Mouse (Mus musculus): ENCODE results near the gene Tbce.
"Not testable (repeated sequence)": the region's sequence is repeated elsewhere in the genome, so short reads cannot be mapped to it uniquely, and the experiment has no call there.

Gene Tbce

GRCm38 (mm10) chr13:14039292-14039965 lies at the start of gene Tbce:
Gene Tbce, minus strand, starts transcription at chr13:14039638.
- peak; percentile 90 to 92 for DNase-seq (ENCODE audit: low spot score in 2 of 2)

GRCm38 (mm10) chr13:14088669-14089068 lies 49.2 kb upstream of the Tbce start:
- peak; percentile 27 to 33 for DNase-seq (ENCODE audit: low spot score in 2 of 2)

- no peak for DNase-seq (ENCODE audit: low spot score in 2 of 2)
These were observed 35.9 kb upstream of the Tbce start for GRCm38 (mm10) chr13:14075326-14075725.

- no peak for DNase-seq (ENCODE audit: low spot score in 2 of 2)
These were observed 34.9 kb upstream of the Tbce start for GRCm38 (mm10) chr13:14074371-14074770.

GRCm38 (mm10) chr13:14069291-14069690 lies 29.9 kb upstream of the Tbce start:
- no peak for DNase-seq (ENCODE audit: low spot score in 2 of 2)

GRCm38 (mm10) chr13:14068035-14068434 lies 28.6 kb upstream of the Tbce start:
- no peak for DNase-seq (ENCODE audit: low spot score in 2 of 2)

GRCm38 (mm10) chr13:14065701-14066100 lies 26.3 kb upstream of the Tbce start:
- no peak for DNase-seq (ENCODE audit: low spot score in 2 of 2)

GRCm38 (mm10) chr13:14065028-14065380 lies 25.6 kb upstream of the Tbce start:
- DNase-seq (ENCODE audit: low spot score in 2 of 2) = no peak

- peak; percentile 18 to 20 for DNase-seq (ENCODE audit: low spot score in 2 of 2)
These were observed 25.0 kb upstream of the Tbce start for GRCm38 (mm10) chr13:14064341-14065027.

- no peak for DNase-seq (ENCODE audit: low spot score in 2 of 2)
These were observed 24.5 kb upstream of the Tbce start for GRCm38 (mm10) chr13:14063942-14064271.

- DNase-seq (ENCODE audit: low spot score in 2 of 2) = peak; percentile 98 to 99
These were observed 23.8 kb upstream of the Tbce start, which contains the start of the genes Arid4b and Ggps1 for GRCm38 (mm10) chr13:14063013-14063941. Gene Arid4b, plus strand, starts transcription at chr13:14063232. Gene Ggps1, minus strand, starts transcription at chr13:14063488.

GRCm38 (mm10) chr13:14062209-14063012 lies 23.0 kb upstream of the Tbce start:
- peak in 1 of 2 experiments; percentile 12 for DNase-seq (ENCODE audit: low spot score in 2 of 2)

GRCm38 (mm10) chr13:14059582-14059981 lies 20.1 kb upstream of the Tbce start:
- no peak for DNase-seq (ENCODE audit: low spot score in 2 of 2)

GRCm38 (mm10) chr13:14056801-14057200 lies 17.4 kb upstream of the Tbce start:
- no peak for DNase-seq (ENCODE audit: low spot score in 2 of 2)

- DNase-seq (ENCODE audit: low spot score in 2 of 2) = no peak
These were observed 10.4 kb upstream of the Tbce start for GRCm38 (mm10) chr13:14049878-14050277.

GRCm38 (mm10) chr13:14044521-14044920 lies 5.1 kb upstream of the Tbce start:
- no peak for DNase-seq (ENCODE audit: low spot score in 2 of 2)

- no peak for DNase-seq (ENCODE audit: low spot score in 2 of 2)
These were observed 4.4 kb upstream of the Tbce start for GRCm38 (mm10) chr13:14043851-14044250.

- DNase-seq (ENCODE audit: low spot score in 2 of 2) = peak in 1 of 2 experiments; percentile 12
These were observed 748 bp upstream of the Tbce start for GRCm38 (mm10) chr13:14040186-14040585.

- DNase-seq (ENCODE audit: low spot score in 2 of 2) = no peak
These were observed 537 bp downstream of the Tbce start for GRCm38 (mm10) chr13:14038911-14039291.

- DNase-seq (ENCODE audit: low spot score in 2 of 2) = no peak
These were observed 3.4 kb downstream of the Tbce start for GRCm38 (mm10) chr13:14035875-14036630.

- not testable (repeated sequence) for DNase-seq (ENCODE audit: low spot score in 2 of 2)
These were observed 4.1 kb downstream of the Tbce start for GRCm38 (mm10) chr13:14035352-14035751.
